ENCODE assay signal across 13 mouse cellular contexts in genomic region chr1:131478770-131479305, GRCm38 (mm10). TPM values are rescaled to one million over a fixed set of nuclear protein-coding genes. Genes with fewer than 3 reads are reported as not detected.
DNase-seq lines count a peak whose midpoint lies in the region; ATAC-seq and TF ChIP-seq lines count a peak whose summit lies in the region.
"Had no signal": no experiment of that assay in that cellular context is flagged by ENCODE, and none has a peak within 500 bp of the region (broad histone marks: within the 10 kb centered on the region; RNA-seq: fewer than 3 reads in every experiment).

No protein-coding gene starts in this region.

- no peaks in the 10 kb centered on the region for H3K36me3 ChIP-seq in lung, embryonic 14.5 days (ENCODE audit: insufficient read depth)
- no peaks in the 10 kb centered on the region; the same call in 1 of the 2 replicates for H3K36me3 ChIP-seq in heart, embryonic 11.5 days (ENCODE audit: control insufficient read depth, insufficient read depth, low read length)

- 49% methylated on average over 2 of the region's 2 CpGs for WGBS in lung, embryonic 14.5 days
- 21% methylated on average over 2 of the region's 2 CpGs for WGBS in heart, embryonic 11.5 days (ENCODE audit: insufficient replicate concordance)

- no peak overlapping the region for H3K9ac ChIP-seq in lung, embryonic 14.5 days
- H3K9ac ChIP-seq in heart, embryonic 11.5 days (ENCODE audit: low read depth, low read length) = no peak overlapping the region

- peaks cover 10% of the 10 kb centered on the region; the same call in 1 of the 2 replicates for H3K9me3 ChIP-seq in lung, embryonic 14.5 days (ENCODE audit: low read depth, low read length)
- peaks cover 6% of the 10 kb centered on the region; the same call in 1 of the 2 replicates for H3K9me3 ChIP-seq in heart, embryonic 11.5 days (replicated peaks; ENCODE audit: control insufficient read depth, low read length)

- H3K27me3 ChIP-seq in lung, embryonic 14.5 days (ENCODE audit: insufficient read depth, low read length) = no peaks in the 10 kb centered on the region
- no peaks in the 10 kb centered on the region for H3K27me3 ChIP-seq in heart, embryonic 11.5 days (ENCODE audit: control insufficient read depth, insufficient read depth, low read length)
- H3K27me3 ChIP-seq: Patski had no signal

- peak overlapping the region; percentile 20; the same call in 1 of the 2 replicates for H3K27ac ChIP-seq in lung, embryonic 14.5 days (ENCODE audit: low read depth)
- peak overlapping the region; percentile 69 for H3K27ac ChIP-seq in heart, embryonic 11.5 days (ENCODE audit: low read depth, low read length)

- intact Hi-C loops in heart, postnatal 14 days (cut with DNase I) = loop anchor here (5.0 kb wide), 1 partner anchor 47 kb away; no protein-coding TSS in a partner anchor

- no peak for ATAC-seq in lung, embryonic 14.5 days (ENCODE audit: insufficient read depth)
- ATAC-seq in heart, embryonic 11.5 days (replicated peaks; ENCODE audit: insufficient number of reproducible peaks, low FRiP score, low TSS enrichment) = 0 out of 2 replicates have a peak, but pooled peaks have one; percentile 46
- ATAC-seq: Patski had no signal

- no peak overlapping the region for H3K4me3 ChIP-seq in lung, embryonic 14.5 days (ENCODE audit: low read depth, low read length)
- no peak overlapping the region for H3K4me3 ChIP-seq in heart, embryonic 11.5 days (ENCODE audit: low read depth, low read length)

- peak; percentile 97 for DNase-seq in heart, adult 11 months
- no peak for DNase-seq in heart, postnatal 14 days
- peak; percentile 46 for DNase-seq in lung, embryonic 14.5 days
- no peak for DNase-seq in lung, postnatal 10 days
- DNase-seq in kidney, postnatal 36 days = peak; percentile 37 to 72
- no peak for DNase-seq in MN1 (ENCODE audit: low spot score)
- no peak for DNase-seq in left cerebral cortex, adult 11 months (ENCODE audit: low spot score)
- DNase-seq: cerebellum, adult 9-10 months; left cerebral cortex, postnatal 4 days; lung, postnatal 4 days; thymus, postnatal 4 days had no signal

- H3K4me2 ChIP-seq in lung, embryonic 14.5 days = no peak overlapping the region
- H3K4me2 ChIP-seq in heart, embryonic 11.5 days = no peak overlapping the region

- H3K4me1 ChIP-seq in lung, embryonic 14.5 days (ENCODE audit: insufficient read depth) = no peaks in the 10 kb centered on the region
- H3K4me1 ChIP-seq in heart, embryonic 11.5 days (ENCODE audit: control insufficient read depth, insufficient read depth, low read length) = peaks cover 12% of the 10 kb centered on the region

- TF ChIP-seq CTCF in lung, embryonic 14.5 days (IDR thresholded peaks at IDR 0.05; ENCODE audit: low read depth) = no peak

RNA-seq across cellular contexts. Expression of gene Srgap2, which starts 48.3 kb away (rescaled TPM):
- total RNA-seq in heart, postnatal 14 days (2021) = 10 to 100 TPM; 25.0 to 29.4 TPM
- polyA plus RNA-seq in lung, embryonic 14.5 days (2014; fragmentation: Nextera tagmentation; extraction: Ambion mirVana) = 21.2 TPM in 2 replicates
- 19.4 and 23.3 TPM in 2 replicates for polyA plus RNA-seq in heart, embryonic 11.5 days (2014; fragmentation: Nextera tagmentation; extraction: Ambion mirVana)

RNA-seq across cellular contexts. Expression of gene Fam72a, which starts 48.9 kb away (rescaled TPM):
- total RNA-seq in heart, postnatal 14 days (2021) = under 1 TPM; 0.83 to 0.93 TPM
- 2.7 and 3.4 TPM in 2 replicates for polyA plus RNA-seq in lung, embryonic 14.5 days (2014; fragmentation: Nextera tagmentation; extraction: Ambion mirVana)
- polyA plus RNA-seq in heart, embryonic 11.5 days (2014; fragmentation: Nextera tagmentation; extraction: Ambion mirVana) = 3.2 and 3.4 TPM in 2 replicates

Comparison
In these comparisons a context has a peak if more than half of its experiments do, and no peak if none do; other contexts are left out.
1. DNase-seq: peak in heart, adult 11 months (single experiment), lung, embryonic 14.5 days (single experiment) and kidney, postnatal 36 days (2 of 2); none in heart, postnatal 14 days (0 of 2), lung, postnatal 10 days (single experiment), MN1 (single experiment) and left cerebral cortex, adult 11 months (single experiment).